Comparison of ENCODE assay signal across 19 mouse cellular contexts in genomic region chr13:48046201-48046750, GRCm38 (mm10).
A peak's percentile ranks its signal among the peaks of the same experiment; 100 is the strongest.
DNase-seq lines count a peak whose midpoint lies in the region; ATAC-seq and TF ChIP-seq lines count a peak whose summit lies in the region.
"Had no signal": no experiment of that assay in that cellular context is flagged by ENCODE, and none has a peak within 500 bp of the region (broad histone marks: within the 10 kb centered on the region; RNA-seq: fewer than 3 reads in every experiment).

No protein-coding gene starts in this region.

- no peak overlapping the region for H3K9ac ChIP-seq in forebrain, embryonic 14.5 days (ENCODE audit: low read length)
- H3K9ac ChIP-seq in forebrain, postnatal 0 days: no peak overlapping the region
- H3K9ac ChIP-seq: heart, embryonic 12.5 days; midbrain, embryonic 12.5 days; neural tube, embryonic 12.5 days; stomach, embryonic 15.5 days had no signal

- H3K27ac ChIP-seq in forebrain, embryonic 14.5 days (ENCODE audit: low read depth, low read length): no peak overlapping the region
- H3K27ac ChIP-seq in forebrain, embryonic 10.5 days: no peak overlapping the region
- no peak overlapping the region for H3K27ac ChIP-seq in layer of hippocampus, adult 2 months
- no peak overlapping the region for H3K27ac ChIP-seq in forebrain, postnatal 0 days (ENCODE audit: low read depth, low read length)
- H3K27ac ChIP-seq: left cerebral cortex, adult 2 months; midbrain, embryonic 12.5 days; neural tube, embryonic 12.5 days; stomach, embryonic 15.5 days had no signal

- no peak overlapping the region for H3K4me3 ChIP-seq in forebrain, embryonic 14.5 days (ENCODE audit: low read depth, low read length)
- no peak overlapping the region for H3K4me3 ChIP-seq in forebrain, embryonic 10.5 days
- 0 out of 2 replicates have a peak overlapping the region, but pooled peaks have one; percentile 3 for H3K4me3 ChIP-seq in layer of hippocampus, adult 2 months
- H3K4me3 ChIP-seq in E14TG2a.4 (replicated peaks; ENCODE audit: low read length): peak overlapping the region; percentile 20; the same call in 1 of the 2 replicates
- H3K4me3 ChIP-seq in forebrain, postnatal 0 days (ENCODE audit: low read depth, low read length): no peak overlapping the region
- H3K4me3 ChIP-seq: heart, embryonic 12.5 days; left cerebral cortex, adult 2 months; midbrain, embryonic 12.5 days; neural tube, embryonic 12.5 days; stomach, embryonic 15.5 days had no signal

- peak; percentile 52 for ATAC-seq in forebrain, embryonic 14.5 days
- ATAC-seq in forebrain, postnatal 0 days: peak; percentile 47

- no peaks in the 10 kb centered on the region for H3K27me3 ChIP-seq in forebrain, embryonic 14.5 days (replicated peaks; ENCODE audit: control insufficient read depth, insufficient read depth, low read length)
- H3K27me3 ChIP-seq in forebrain, embryonic 10.5 days (ENCODE audit: poor library complexity, severe bottlenecking): no peaks in the 10 kb centered on the region
- H3K27me3 ChIP-seq in E14TG2a.4 (ENCODE audit: insufficient read depth, low read length): 0 out of 2 replicates have a peak, but pooled peaks cover 9% of the 10 kb centered on the region
- H3K27me3 ChIP-seq in forebrain, postnatal 0 days (ENCODE audit: insufficient read depth, low read length): no peaks in the 10 kb centered on the region; the same call in none of the 2 replicates
- H3K27me3 ChIP-seq: heart, embryonic 12.5 days; midbrain, embryonic 12.5 days; neural tube, embryonic 12.5 days; stomach, embryonic 15.5 days had no signal

- no peak overlapping the region for H3K4me2 ChIP-seq in forebrain, embryonic 14.5 days (ENCODE audit: low read length)
- peak overlapping the region; percentile 7; the same call in 1 of the 2 replicates for H3K4me2 ChIP-seq in forebrain, postnatal 0 days (ENCODE audit: low read depth)
- H3K4me2 ChIP-seq: heart, embryonic 12.5 days; midbrain, embryonic 12.5 days; neural tube, embryonic 12.5 days; stomach, embryonic 15.5 days had no signal

- H3K4me1 ChIP-seq in forebrain, embryonic 14.5 days (ENCODE audit: control insufficient read depth, insufficient read depth, low read length): peaks cover 6% of the 10 kb centered on the region; the same call in 1 of the 2 replicates
- peaks cover 19% of the 10 kb centered on the region for H3K4me1 ChIP-seq in forebrain, embryonic 10.5 days
- H3K4me1 ChIP-seq in E14TG2a.4 (replicated peaks; ENCODE audit: low read depth, low read length): peaks cover 18% of the 10 kb centered on the region; the same call in 1 of the 2 replicates
- H3K4me1 ChIP-seq in forebrain, postnatal 0 days (ENCODE audit: insufficient read depth): no peaks in the 10 kb centered on the region
- H3K4me1 ChIP-seq: neural tube, embryonic 12.5 days; stomach, embryonic 15.5 days had no signal

- H3K9me3 ChIP-seq in forebrain, embryonic 14.5 days (replicated peaks; ENCODE audit: control insufficient read depth, low read length): no peaks in the 10 kb centered on the region
- no peaks in the 10 kb centered on the region for H3K9me3 ChIP-seq in forebrain, embryonic 10.5 days
- no peaks in the 10 kb centered on the region for H3K9me3 ChIP-seq in E14TG2a.4 (ENCODE audit: low read length)
- no peaks in the 10 kb centered on the region for H3K9me3 ChIP-seq in forebrain, postnatal 0 days (ENCODE audit: low read length)
- H3K9me3 ChIP-seq: midbrain, embryonic 12.5 days; neural tube, embryonic 12.5 days; stomach, embryonic 15.5 days had no signal

- peak; percentile 84 for DNase-seq in forebrain, embryonic 14.5 days (ENCODE audit: low spot score)
- DNase-seq in forebrain, embryonic 10.5 days (ENCODE audit: extremely low spot score, low spot score): no peak
- DNase-seq in layer of hippocampus, adult 2 months (ENCODE audit: low spot score in 2 of 2): no peak
- DNase-seq in layer of hippocampus, adult 8-10 months (ENCODE audit: low spot score in 2 of 2): no peak
- peak; percentile 67 for DNase-seq in forebrain, postnatal 0 days
- no peak for DNase-seq in adrenal gland, adult 18-20 months (ENCODE audit: low spot score in 2 of 2)
- DNase-seq: adrenal gland, adult 8-10 months; cerebellum, adult 8-10 months; gastrocnemius, postnatal 25 days; heart, postnatal 4 days; kidney, adult 9 months; lung, postnatal 36 days; thymus, postnatal 36 days had no signal

- WGBS in forebrain, embryonic 14.5 days: 69% methylated on average over 25 of the region's 25 CpGs
- 83% methylated on average over 25 of the region's 25 CpGs for WGBS in forebrain, embryonic 10.5 days
- WGBS in forebrain, postnatal 0 days: 57% methylated on average over 25 of the region's 25 CpGs

- no peaks in the 10 kb centered on the region for H3K36me3 ChIP-seq in forebrain, embryonic 14.5 days (ENCODE audit: control insufficient read depth, insufficient read depth, low read length)
- no peaks in the 10 kb centered on the region for H3K36me3 ChIP-seq in forebrain, embryonic 10.5 days (replicated peaks)
- H3K36me3 ChIP-seq in E14TG2a.4 (ENCODE audit: insufficient read depth, low read length): no peaks in the 10 kb centered on the region
- H3K36me3 ChIP-seq in forebrain, postnatal 0 days (ENCODE audit: insufficient read depth): no peaks in the 10 kb centered on the region
- H3K36me3 ChIP-seq: heart, embryonic 12.5 days; midbrain, embryonic 12.5 days; neural tube, embryonic 12.5 days; stomach, embryonic 15.5 days had no signal

- no peak for TF ChIP-seq CTCF in layer of hippocampus, adult 2 months (conservative IDR thresholded peaks at IDR 0.05)
- no peak for TF ChIP-seq CTCF in E14TG2a.4 (conservative IDR thresholded peaks at IDR 0.05; ENCODE audit: low read length)
- no peak for TF ChIP-seq CTCF in forebrain, postnatal 0 days (IDR thresholded peaks at IDR 0.05; ENCODE audit: low read depth)

Comparison
In these comparisons a context has a peak if more than half of its experiments do, and no peak if none do; other contexts are left out.
1. DNase-seq: peak in forebrain, embryonic 14.5 days (single experiment) and forebrain, postnatal 0 days (single experiment); none in forebrain, embryonic 10.5 days (single experiment), layer of hippocampus, adult 2 months (0 of 2), layer of hippocampus, adult 8-10 months (0 of 2) and adrenal gland, adult 18-20 months (0 of 2).
2. H3K4me3 ChIP-seq: peak in layer of hippocampus, adult 2 months (single experiment) and E14TG2a.4 (single experiment); none in forebrain, embryonic 14.5 days (single experiment), forebrain, embryonic 10.5 days (single experiment) and forebrain, postnatal 0 days (single experiment).